Mouse (Mus musculus): ENCODE measurements around the gene Spty2d1. TPM values are rescaled to one million over a fixed set of nuclear protein-coding genes. Genes with fewer than 3 reads are reported as not detected.
"Not testable (repeated sequence)": the region's sequence is repeated elsewhere in the genome, so short reads cannot be mapped to it uniquely, and the experiment has no call there.

The Spty2d1 gene
- polyA plus RNA-seq, 1 experiment from 2014 or later, result 7.3 TPM

- WGBS, result 70% methylated on average over 5 of the region's 5 CpGs
- peaks cover 43% of the 10 kb centered on the region for H3K4me1 ChIP-seq
- ATAC-seq (ENCODE audit: low FRiP score), result no peak
Measured at GRCm38 (mm10) chr7:47001125-47001899, 6.9 kb downstream of the Spty2d1 start.

GRCm38 (mm10) chr7:47000644-47000983 lies 7.6 kb downstream of the Spty2d1 start:
- Histone ChIP-seq H3K27ac (replicated peaks) (no peak overlapping the region), H3K27me3 (replicated peaks) (no peaks in the 10 kb centered on the region), H3K4me1 (peaks cover 42% of the 10 kb centered on the region), H3K36me3 (peaks cover 34% of the 10 kb centered on the region), H3K4me3 (replicated peaks) (no peak overlapping the region), H3K4me2 (no peak overlapping the region), H3K9ac (replicated peaks) (peak overlapping the region; percentile 7; the same call in 1 of the 2 replicates), H3K9me3 (replicated peaks) (no peaks in the 10 kb centered on the region)
- 36% methylated on average over 3 of the region's 3 CpGs for WGBS
- ATAC-seq (ENCODE audit: low FRiP score), result peak; percentile 40; the same call in 1 of the 2 replicates

More at GRCm38 (mm10) chr7:47001125-47001899, 6.9 kb downstream of the Spty2d1 start:
- Histone ChIP-seq H3K9ac (replicated peaks) (no peak overlapping the region), H3K27me3 (replicated peaks) (no peaks in the 10 kb centered on the region), H3K4me2 (no peak overlapping the region), H3K27ac (replicated peaks) (no peak overlapping the region), H3K36me3 (peaks cover 28% of the 10 kb centered on the region), H3K4me3 (replicated peaks) (no peak overlapping the region), H3K9me3 (replicated peaks) (no peaks in the 10 kb centered on the region)

- 73% methylated on average over 8 of the region's 8 CpGs for WGBS
- ATAC-seq (ENCODE audit: low FRiP score), result no peak
- no peak overlapping the region for H3K4me3 ChIP-seq (replicated peaks)
Measured at GRCm38 (mm10) chr7:46999983-47000643, 8.1 kb downstream of the Spty2d1 start.

GRCm38 (mm10) chr7:46998942-46999341 lies 9.3 kb downstream of the Spty2d1 start:
- Histone ChIP-seq H3K9ac (replicated peaks) (no peak overlapping the region), H3K36me3 (peaks cover 50% of the 10 kb centered on the region), H3K27me3 (replicated peaks) (no peaks in the 10 kb centered on the region), H3K9me3 (replicated peaks) (no peaks in the 10 kb centered on the region), H3K4me3 (replicated peaks) (no peak overlapping the region), H3K4me2 (no peak overlapping the region), H3K27ac (replicated peaks) (no peak overlapping the region), H3K4me1 (peaks cover 34% of the 10 kb centered on the region)
- no peak for ATAC-seq (ENCODE audit: low FRiP score)
- WGBS, result 80% methylated on average over 2 of the region's 2 CpGs

More at GRCm38 (mm10) chr7:46999983-47000643, 8.1 kb downstream of the Spty2d1 start:
- Histone ChIP-seq H3K27ac (replicated peaks) (no peak overlapping the region), H3K4me2 (no peak overlapping the region), H3K27me3 (replicated peaks) (no peaks in the 10 kb centered on the region), H3K9me3 (replicated peaks) (no peaks in the 10 kb centered on the region), H3K36me3 (peaks cover 39% of the 10 kb centered on the region), H3K4me1 (peaks cover 37% of the 10 kb centered on the region), H3K9ac (replicated peaks) (peak overlapping the region; percentile 7; the same call in 1 of the 2 replicates)

- WGBS, result 86% methylated on average over 21 of the region's 21 CpGs
- no peak overlapping the region for H3K4me2 ChIP-seq
- no peak overlapping the region for H3K9ac ChIP-seq (replicated peaks)
- H3K4me3 ChIP-seq (replicated peaks), result no peak overlapping the region
- ATAC-seq (ENCODE audit: low FRiP score), result no peak
- H3K4me1 ChIP-seq, result peaks cover 24% of the 10 kb centered on the region
- H3K27me3 ChIP-seq (replicated peaks), result no peaks in the 10 kb centered on the region
- H3K9me3 ChIP-seq (replicated peaks), result no peaks in the 10 kb centered on the region
- no peak overlapping the region for H3K27ac ChIP-seq (replicated peaks)
- peaks cover 60% of the 10 kb centered on the region for H3K36me3 ChIP-seq
Measured at GRCm38 (mm10) chr7:46997644-46998395, 10.4 kb downstream of the Spty2d1 start.

GRCm38 (mm10) chr7:46997008-46997407 lies 11.2 kb downstream of the Spty2d1 start:
- no peak overlapping the region for H3K4me3 ChIP-seq (replicated peaks)
- no peak for ATAC-seq (ENCODE audit: low FRiP score)
- H3K36me3 ChIP-seq, result peaks cover 64% of the 10 kb centered on the region
- no peaks in the 10 kb centered on the region for H3K27me3 ChIP-seq (replicated peaks)
- no peaks in the 10 kb centered on the region for H3K9me3 ChIP-seq (replicated peaks)
- H3K9ac ChIP-seq (replicated peaks), result no peak overlapping the region
- no peak overlapping the region for H3K4me2 ChIP-seq
- peaks cover 16% of the 10 kb centered on the region for H3K4me1 ChIP-seq
- no peak overlapping the region for H3K27ac ChIP-seq (replicated peaks)
- 96% methylated on average over 4 of the region's 4 CpGs for WGBS

GRCm38 (mm10) chr7:46995558-46995957 lies 12.7 kb downstream of the Spty2d1 start:
- Histone ChIP-seq H3K27ac (replicated peaks) (no peak overlapping the region), H3K4me1 (peaks cover 5% of the 10 kb centered on the region), H3K9me3 (replicated peaks) (no peaks in the 10 kb centered on the region), H3K27me3 (replicated peaks) (no peaks in the 10 kb centered on the region), H3K9ac (replicated peaks) (no peak overlapping the region), H3K36me3 (peaks cover 70% of the 10 kb centered on the region), H3K4me3 (replicated peaks) (no peak overlapping the region), H3K4me2 (no peak overlapping the region)
- 97% methylated on average over 3 of the region's 3 CpGs for WGBS
- ATAC-seq (ENCODE audit: low FRiP score), result no peak

- Histone ChIP-seq H3K4me3 (replicated peaks) (no peak overlapping the region), H3K9me3 (replicated peaks) (no peaks in the 10 kb centered on the region), H3K36me3 (peaks cover 56% of the 10 kb centered on the region), H3K4me1 (no peaks in the 10 kb centered on the region), H3K27ac (replicated peaks) (no peak overlapping the region), H3K9ac (replicated peaks) (no peak overlapping the region), H3K4me2 (no peak overlapping the region), H3K27me3 (replicated peaks) (no peaks in the 10 kb centered on the region)
- ATAC-seq (ENCODE audit: low FRiP score), result no peak
- WGBS, result 71% methylated on average over 8 of the region's 8 CpGs
Measured at GRCm38 (mm10) chr7:46993079-46993478, 15.1 kb downstream of the Spty2d1 start.

- H3K9ac ChIP-seq (replicated peaks); H3K27ac ChIP-seq (replicated peaks); ATAC-seq (ENCODE audit: low FRiP score); H3K4me1 ChIP-seq; H3K27me3 ChIP-seq (replicated peaks); H3K9me3 ChIP-seq (replicated peaks); H3K4me3 ChIP-seq (replicated peaks); H3K4me2 ChIP-seq: not testable (repeated sequence)
- peaks cover 23% of the 10 kb centered on the region for H3K36me3 ChIP-seq
- 80% methylated on average over 4 of the region's 4 CpGs for WGBS
Measured at GRCm38 (mm10) chr7:46989387-46989786, 18.8 kb downstream of the Spty2d1 start.

- Histone ChIP-seq H3K9ac (replicated peaks) (no peak overlapping the region), H3K9me3 (replicated peaks) (no peaks in the 10 kb centered on the region), H3K27ac (replicated peaks) (0 out of 2 replicates have a peak overlapping the region, but pooled peaks have one; percentile 6), H3K36me3 (peaks cover 7% of the 10 kb centered on the region), H3K4me1 (peaks cover 3% of the 10 kb centered on the region; the same call in 1 of the 2 replicates), H3K4me2 (no peak overlapping the region), H3K4me3 (replicated peaks) (no peak overlapping the region), H3K27me3 (replicated peaks) (no peaks in the 10 kb centered on the region)
- no peak for ATAC-seq (ENCODE audit: low FRiP score)
- WGBS, result 48% methylated on average over 2 of the region's 2 CpGs
Measured at GRCm38 (mm10) chr7:46987073-46987472, 21.1 kb downstream of the Spty2d1 start.

GRCm38 (mm10) chr7:46986646-46987045 lies 21.6 kb downstream of the Spty2d1 start:
- no peak overlapping the region for H3K4me2 ChIP-seq
- H3K9ac ChIP-seq (replicated peaks), result no peak overlapping the region
- H3K4me1 ChIP-seq, result peaks cover 3% of the 10 kb centered on the region; the same call in 1 of the 2 replicates
- 0 out of 2 replicates have a peak overlapping the region, but pooled peaks have one; percentile 6 for H3K27ac ChIP-seq (replicated peaks)
- H3K36me3 ChIP-seq, result peaks cover 2% of the 10 kb centered on the region
- 36% methylated on average over 5 of the region's 5 CpGs for WGBS
- no peaks in the 10 kb centered on the region for H3K9me3 ChIP-seq (replicated peaks)
- no peaks in the 10 kb centered on the region for H3K27me3 ChIP-seq (replicated peaks)
- no peak overlapping the region for H3K4me3 ChIP-seq (replicated peaks)
- ATAC-seq (ENCODE audit: low FRiP score), result no peak
